Mouse (Mus musculus): ENCODE measurements around the gene Ntn4. TPM values are rescaled to one million over a fixed set of nuclear protein-coding genes. Genes with fewer than 3 reads are reported as not detected.

The Ntn4 gene
- 0.85 and 1.9 TPM in 2 replicates for total RNA-seq (2012; rRNA removed)

DNA sequence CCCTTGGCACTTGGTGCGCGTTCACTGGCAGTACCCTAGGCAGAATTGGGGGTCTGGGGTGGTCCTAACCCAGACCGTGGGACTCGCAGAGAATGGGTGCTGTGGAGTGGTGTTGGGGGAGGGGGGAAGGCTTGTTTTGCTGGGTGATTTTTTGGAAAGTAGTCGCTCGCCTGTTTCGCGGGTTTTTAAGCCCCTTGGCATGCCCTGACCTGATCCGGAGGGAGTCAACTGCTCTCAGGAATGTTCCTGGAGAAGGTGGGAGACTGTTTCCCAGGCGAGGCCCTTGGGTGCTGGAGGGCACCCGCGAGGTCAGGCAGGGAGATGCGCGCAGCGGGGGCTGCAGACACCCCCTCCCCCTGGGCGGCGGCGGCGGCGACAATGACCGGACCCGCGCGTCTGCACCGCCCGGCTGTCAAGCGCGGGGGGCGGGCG lies at the start of gene Ntn4:
Ntn4 (plus strand) TSS at position 161 of the 432 bp plus-strand sequence.
- peak; percentile 7 for DNase-seq (ENCODE audit: low read depth, low spot score)
- peaks cover 0 to 3% of the 10 kb centered on the region in 2 experiments; a peak in 2 of 4 replicates for H3K4me1 ChIP-seq (ENCODE audit: control insufficient read depth in 2 of 2, insufficient read depth in 2 of 2, low read length in 2 of 2, poor library complexity in 1 of 2)
- no peak within 1 kb of the TSS for H3K27ac ChIP-seq (ENCODE audit: insufficient read depth, low read depth, low read length, poor library complexity, severe bottlenecking)
- no peaks in the 10 kb centered on the region for H3K36me3 ChIP-seq (ENCODE audit: control insufficient read depth, insufficient read depth, low read length, poor library complexity, severe bottlenecking)
- TF ChIP-seq CHD2 (IDR thresholded peaks at IDR 0.05; ENCODE audit: low read depth, low read length) (no peak), ZNF384 (IDR thresholded peaks at IDR 0.05; ENCODE audit: low read depth, low read length) (no peak), HCFC1 (IDR thresholded peaks at IDR 0.05; ENCODE audit: borderline replicate concordance, insufficient read depth, low read length) (no peak), ZC3H11A (IDR thresholded peaks at IDR 0.05; ENCODE audit: borderline replicate concordance, low read depth, low read length) (no peak), MAFK (IDR thresholded peaks at IDR 0.05; ENCODE audit: insufficient read depth, low read depth, low read length) (no peak)
- H3K9me3 ChIP-seq (ENCODE audit: control insufficient read depth, insufficient read depth, low read depth, low read length) = no peaks in the 10 kb centered on the region
- H3K9ac ChIP-seq (ENCODE audit: insufficient read depth, low read depth, low read length, poor library complexity, severe bottlenecking) = peak within 1 kb of the TSS; percentile 56; the same call in 1 of the 2 replicates
- in situ Hi-C loops (cut with MboI; ENCODE audit: low sequenced_read_pairs in 2 of 2, unreplicated experiment in 2 of 2) = no loop called here
- H3K4me3 ChIP-seq (ENCODE audit: insufficient read depth in 1 of 2, low read depth in 1 of 2, low read length in 2 of 2, poor library complexity in 1 of 2, severe bottlenecking in 1 of 2) = peak within 1 kb of the TSS; percentile 45 to 74

GRCm38 (mm10) chr10:93592456-93592855 lies 48.0 kb upstream of the Ntn4 start:
- peaks cover 2% of the 10 kb centered on the region in 2 experiments; a peak in 2 of 4 replicates for H3K4me1 ChIP-seq (ENCODE audit: control insufficient read depth in 2 of 2, insufficient read depth in 2 of 2, low read length in 2 of 2, poor library complexity in 1 of 2)
- H3K9me3 ChIP-seq (ENCODE audit: control insufficient read depth, insufficient read depth, low read depth, low read length) = no peaks in the 10 kb centered on the region
- H3K9ac ChIP-seq (ENCODE audit: insufficient read depth, low read depth, low read length, poor library complexity, severe bottlenecking) = no peak overlapping the region
- TF ChIP-seq CHD2 (IDR thresholded peaks at IDR 0.05; ENCODE audit: low read depth, low read length) (no peak), MAFK (IDR thresholded peaks at IDR 0.05; ENCODE audit: insufficient read depth, low read depth, low read length) (no peak)
- in situ Hi-C loops (cut with MboI; ENCODE audit: low sequenced_read_pairs in 2 of 2, unreplicated experiment in 2 of 2) = loop anchor here (10.0 to 25.0 kb wide), 2 partner anchors 172 to 530 kb away; no protein-coding TSS in a partner anchor
- no peak overlapping the region for H3K4me3 ChIP-seq (ENCODE audit: insufficient read depth in 1 of 2, low read depth in 1 of 2, low read length in 2 of 2, poor library complexity in 1 of 2, severe bottlenecking in 1 of 2)
- no peak overlapping the region for H3K27ac ChIP-seq (ENCODE audit: insufficient read depth, low read depth, low read length, poor library complexity, severe bottlenecking)
- no peaks in the 10 kb centered on the region; the same call in 1 of the 2 replicates for H3K36me3 ChIP-seq (ENCODE audit: control insufficient read depth, insufficient read depth, low read length, poor library complexity, severe bottlenecking)
- DNase-seq (ENCODE audit: low read depth, low spot score) = no peak

GRCm38 (mm10) chr10:93594022-93594482 lies 46.4 kb upstream of the Ntn4 start:
- Histone ChIP-seq H3K36me3 (ENCODE audit: control insufficient read depth, insufficient read depth, low read length, poor library complexity, severe bottlenecking) (no peaks in the 10 kb centered on the region), H3K27ac (ENCODE audit: insufficient read depth, low read depth, low read length, poor library complexity, severe bottlenecking) (no peak overlapping the region), H3K4me3 (ENCODE audit: insufficient read depth in 1 of 2, low read depth in 1 of 2, low read length in 2 of 2, poor library complexity in 1 of 2, severe bottlenecking in 1 of 2) (peak overlapping the region; percentile 20 to 67), H3K9ac (ENCODE audit: insufficient read depth, low read depth, low read length, poor library complexity, severe bottlenecking) (peak overlapping the region; percentile 60; the same call in 1 of the 2 replicates), H3K4me1 (ENCODE audit: control insufficient read depth in 2 of 2, insufficient read depth in 2 of 2, low read length in 2 of 2, poor library complexity in 1 of 2) (no peaks in the 10 kb centered on the region), H3K9me3 (ENCODE audit: control insufficient read depth, insufficient read depth, low read depth, low read length) (no peaks in the 10 kb centered on the region)
- no peak for TF ChIP-seq CHD2 (IDR thresholded peaks at IDR 0.05; ENCODE audit: low read depth, low read length)
- no peak for TF ChIP-seq ZNF384 (IDR thresholded peaks at IDR 0.05; ENCODE audit: low read depth, low read length)
- TF ChIP-seq MAFK (IDR thresholded peaks at IDR 0.05; ENCODE audit: insufficient read depth, low read depth, low read length) = no peak
- TF ChIP-seq ZC3H11A (IDR thresholded peaks at IDR 0.05; ENCODE audit: borderline replicate concordance, low read depth, low read length) = 0 out of 2 replicates have a peak, but pooled peaks have one; percentile 15
- TF ChIP-seq HCFC1 (IDR thresholded peaks at IDR 0.05; ENCODE audit: borderline replicate concordance, insufficient read depth, low read length) = 0 out of 2 replicates have a peak, but pooled peaks have one; percentile 29
- peak; percentile 67 for DNase-seq (ENCODE audit: low read depth, low spot score)
- in situ Hi-C loops (cut with MboI; ENCODE audit: low sequenced_read_pairs in 2 of 2, unreplicated experiment in 2 of 2) = loop anchor here (10.0 to 25.0 kb wide), 2 partner anchors 171 to 532 kb away; no protein-coding TSS in a partner anchor

DNA sequence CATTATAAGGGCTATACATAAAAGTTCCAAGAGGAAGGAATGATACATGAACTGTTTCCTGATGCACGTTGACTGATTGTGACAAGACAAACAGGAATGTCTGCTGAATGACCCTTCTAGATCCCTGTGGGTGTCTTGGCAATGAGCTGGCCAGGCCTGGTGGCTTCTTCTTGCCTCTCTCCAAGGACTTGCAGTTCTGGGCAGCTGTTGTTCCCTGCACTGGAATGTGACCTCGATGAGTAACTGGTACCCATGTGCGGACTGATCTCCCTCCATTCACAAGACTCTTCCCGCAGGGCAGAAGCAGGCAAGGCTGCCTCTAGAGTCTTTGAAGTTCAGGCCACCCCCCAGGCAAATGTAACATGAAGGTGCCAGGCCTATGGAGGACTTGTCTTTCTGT lies 44.6 kb upstream of the Ntn4 start:
- no peak for DNase-seq (ENCODE audit: low read depth, low spot score)
- in situ Hi-C loops (cut with MboI; ENCODE audit: low sequenced_read_pairs in 2 of 2, unreplicated experiment in 2 of 2) = loop anchor here (10.0 to 25.0 kb wide), 2 partner anchors 169 to 534 kb away; no protein-coding TSS in a partner anchor
- TF ChIP-seq HCFC1 (IDR thresholded peaks at IDR 0.05; ENCODE audit: borderline replicate concordance, insufficient read depth, low read length) (no peak), ZNF384 (IDR thresholded peaks at IDR 0.05; ENCODE audit: low read depth, low read length) (no peak), ZC3H11A (IDR thresholded peaks at IDR 0.05; ENCODE audit: borderline replicate concordance, low read depth, low read length) (no peak), MAFK (IDR thresholded peaks at IDR 0.05; ENCODE audit: insufficient read depth, low read depth, low read length) (no peak), CHD2 (IDR thresholded peaks at IDR 0.05; ENCODE audit: low read depth, low read length) (no peak)

More for the DNA sequence above, 44.6 kb upstream of the Ntn4 start:
- Histone ChIP-seq H3K36me3 (ENCODE audit: control insufficient read depth, insufficient read depth, low read length, poor library complexity, severe bottlenecking) (no peaks in the 10 kb centered on the region), H3K4me3 (ENCODE audit: insufficient read depth in 1 of 2, low read depth in 1 of 2, low read length in 2 of 2, poor library complexity in 1 of 2, severe bottlenecking in 1 of 2) (no peak overlapping the region), H3K4me1 (ENCODE audit: control insufficient read depth in 2 of 2, insufficient read depth in 2 of 2, low read length in 2 of 2, poor library complexity in 1 of 2) (no peaks in the 10 kb centered on the region), H3K27ac (ENCODE audit: insufficient read depth, low read depth, low read length, poor library complexity, severe bottlenecking) (no peak overlapping the region), H3K9ac (ENCODE audit: insufficient read depth, low read depth, low read length, poor library complexity, severe bottlenecking) (no peak overlapping the region), H3K9me3 (ENCODE audit: control insufficient read depth, insufficient read depth, low read depth, low read length) (no peaks in the 10 kb centered on the region)

Data from ES-E14 (cell line).